Mouse (Mus musculus) hindbrain, embryonic 11.5 days (tissue): ENCODE measurements at regions not wholly inside any gene's neighbourhood (a gene's known extent, or its start where the extent isn't known, plus 50 kb on each side); places are given as distances from the start of the nearest gene placed in this dataset.

Experiments
- ATAC-seq: fragments of 200-750 bp; cut with Nextera tagmentation; 2 replicates; pipeline ENCODE4 v1.8.0; 2017; ENCODE audit warnings: mild to moderate bottlenecking, moderate TSS enrichment, moderate library complexity; ENCODE audit not compliant: low FRiP score
- DNase-seq: peaks from one replicate; pipeline ENCODE4 v3.0.0-alpha.2; 2015; ENCODE audit warnings: low spot score
- H3K27ac ChIP-seq: fragments of 300-500 bp; sonication (generic); 2 replicates; pipeline ENCODE4 v1.5.1; 2014; ENCODE audit warnings: mild to moderate bottlenecking, low read depth, low read length
- H3K27me3 ChIP-seq: fragments of 300-500 bp; sonication (generic); 2 replicates; pipeline ENCODE4 v1.6.1; 2014; ENCODE audit warnings: mild to moderate bottlenecking, low read length, moderate library complexity, mixed read lengths; ENCODE audit not compliant: control insufficient read depth, insufficient read depth
- H3K36me3 ChIP-seq: fragments of 300-500 bp; sonication (generic); 2 replicates; pipeline ENCODE4 v1.6.1; 2014; ENCODE audit warnings: mild to moderate bottlenecking, low read length, moderate library complexity, mixed read lengths; ENCODE audit not compliant: control insufficient read depth, insufficient read depth
- H3K4me1 ChIP-seq: fragments of 300-500 bp; sonication (generic); replicated peaks from 2 replicates; pipeline ENCODE4 v1.6.1; 2014; ENCODE audit warnings: low read length, mixed read lengths; ENCODE audit not compliant: control insufficient read depth, insufficient read depth
- H3K4me2 ChIP-seq: fragments of 300-500 bp; sonication (generic); replicated peaks from 2 replicates; pipeline ENCODE4 v1.6.1; 2014; ENCODE audit warnings: mild to moderate bottlenecking, low read depth, low read length
- H3K4me3 ChIP-seq: fragments of 300-500 bp; sonication (generic); 2 replicates; pipeline ENCODE4 v1.5.1; 2014; ENCODE audit warnings: low read depth, low read length
- H3K9ac ChIP-seq: fragments of 300-500 bp; sonication (generic); 2 replicates; pipeline ENCODE4 v1.6.1; 2014; ENCODE audit warnings: low read depth, low read length
- H3K9me3 ChIP-seq: fragments of 300-500 bp; sonication (generic); 2 replicates; pipeline ENCODE4 v1.6.1; 2016; ENCODE audit warnings: low read length; ENCODE audit not compliant: control insufficient read depth
- WGBS: fragments of 180-500 bp; shearing (Covaris S2); extraction: QIAGEN DNeasy Blood & Tissue Kit; methylation state at CpG from one replicate; pipeline ENCODE4 v1.1.7; 2014; 5-methylcytosine and 5-hydroxymethylcytosine counted together

- ATAC-seq, result peak; percentile 22; the same call in 1 of the 2 replicates
- Histone ChIP-seq H3K4me2 (no peak overlapping the region), H3K4me3 (no peak overlapping the region), H3K27me3 (no peaks in the 10 kb centered on the region), H3K36me3 (no peaks in the 10 kb centered on the region), H3K4me1 (peaks cover 4% of the 10 kb centered on the region; the same call in 1 of the 2 replicates), H3K9ac (no peak overlapping the region), H3K9me3 (no peaks in the 10 kb centered on the region), H3K27ac (no peak overlapping the region)
- no peak for DNase-seq
- WGBS, result 61% methylated on average over 9 of the region's 9 CpGs
Observed at GRCm38 (mm10) chr1:120883632-120884031, 281.4 kb downstream of the En1 start.

GRCm38 (mm10) chr1:120910801-120911200 lies 308.6 kb downstream of the En1 start:
- Histone ChIP-seq H3K27ac (no peak overlapping the region), H3K4me1 (no peaks in the 10 kb centered on the region), H3K4me2 (no peak overlapping the region), H3K36me3 (no peaks in the 10 kb centered on the region), H3K9ac (no peak overlapping the region), H3K4me3 (no peak overlapping the region), H3K27me3 (no peaks in the 10 kb centered on the region), H3K9me3 (no peaks in the 10 kb centered on the region)
- ATAC-seq, result peak; percentile 75
- 40% methylated on average over 6 of the region's 6 CpGs for WGBS
- peak; percentile 40 for DNase-seq

GRCm38 (mm10) chr1:120911962-120912670 lies 309.9 kb downstream of the En1 start:
- 31% methylated on average over 8 of the region's 8 CpGs for WGBS

GRCm38 (mm10) chr1:120921540-120921939 lies 319.3 kb downstream of the En1 start:
- H3K27me3 ChIP-seq, result no peaks in the 10 kb centered on the region
- ATAC-seq (no peak), DNase-seq (no peak)
- H3K9me3 ChIP-seq, result no peaks in the 10 kb centered on the region
- WGBS, result 89% methylated on average over 3 of the region's 3 CpGs
- no peaks in the 10 kb centered on the region for H3K4me1 ChIP-seq
- H3K9ac ChIP-seq, result no peak overlapping the region
- H3K27ac ChIP-seq, result no peak overlapping the region
- no peak overlapping the region for H3K4me3 ChIP-seq
- no peaks in the 10 kb centered on the region for H3K36me3 ChIP-seq
- no peak overlapping the region for H3K4me2 ChIP-seq

More at GRCm38 (mm10) chr1:120911962-120912670, 309.9 kb downstream of the En1 start:
- H3K36me3 ChIP-seq, result no peaks in the 10 kb centered on the region
- no peaks in the 10 kb centered on the region for H3K4me1 ChIP-seq
- H3K27me3 ChIP-seq, result no peaks in the 10 kb centered on the region
- no peak overlapping the region for H3K9ac ChIP-seq
- no peak overlapping the region for H3K27ac ChIP-seq
- no peak overlapping the region for H3K4me3 ChIP-seq
- no peaks in the 10 kb centered on the region for H3K9me3 ChIP-seq
- H3K4me2 ChIP-seq, result no peak overlapping the region
- ATAC-seq, result peak; percentile 83
- DNase-seq, result peak; percentile 34

GRCm38 (mm10) chr1:120925271-120925670 lies 323.1 kb downstream of the En1 start:
- ATAC-seq (no peak), DNase-seq (no peak)
- no peaks in the 10 kb centered on the region for H3K9me3 ChIP-seq
- H3K9ac ChIP-seq, result no peak overlapping the region
- H3K27me3 ChIP-seq, result no peaks in the 10 kb centered on the region
- WGBS, result 83% methylated on average over 3 of the region's 3 CpGs
- H3K27ac ChIP-seq, result no peak overlapping the region
- H3K4me3 ChIP-seq, result no peak overlapping the region
- H3K36me3 ChIP-seq, result no peaks in the 10 kb centered on the region
- no peaks in the 10 kb centered on the region for H3K4me1 ChIP-seq
- no peak overlapping the region for H3K4me2 ChIP-seq

GRCm38 (mm10) chr1:120930141-120930540 lies 327.9 kb downstream of the En1 start:
- Histone ChIP-seq H3K27me3 (no peaks in the 10 kb centered on the region), H3K4me2 (no peak overlapping the region), H3K9me3 (no peaks in the 10 kb centered on the region), H3K9ac (no peak overlapping the region), H3K4me1 (no peaks in the 10 kb centered on the region), H3K27ac (no peak overlapping the region), H3K4me3 (no peak overlapping the region), H3K36me3 (no peaks in the 10 kb centered on the region)
- DNase-seq, result no peak
- WGBS, result 82% methylated on average over 7 of the region's 7 CpGs
- no peak for ATAC-seq

GRCm38 (mm10) chr1:120935321-120935720 lies 333.1 kb downstream of the En1 start:
- H3K9me3 ChIP-seq, result no peaks in the 10 kb centered on the region
- no peaks in the 10 kb centered on the region for H3K4me1 ChIP-seq
- no peak overlapping the region for H3K4me3 ChIP-seq
- no peak overlapping the region for H3K27ac ChIP-seq
- WGBS, result 90% methylated on average over 3 of the region's 3 CpGs
- no peak overlapping the region for H3K9ac ChIP-seq
- no peaks in the 10 kb centered on the region for H3K36me3 ChIP-seq
- no peak for DNase-seq
- ATAC-seq, result no peak
- no peaks in the 10 kb centered on the region for H3K27me3 ChIP-seq
- no peak overlapping the region for H3K4me2 ChIP-seq

- WGBS, result 84% methylated on average over 4 of the region's 4 CpGs
Observed at GRCm38 (mm10) chr1:120943711-120944110, 341.5 kb downstream of the En1 start.

GRCm38 (mm10) chr1:120946349-120946748 lies 344.1 kb downstream of the En1 start:
- ATAC-seq (no peak), DNase-seq (no peak)
- Histone ChIP-seq H3K9ac (no peak overlapping the region), H3K4me1 (no peaks in the 10 kb centered on the region), H3K27me3 (no peaks in the 10 kb centered on the region), H3K4me2 (no peak overlapping the region), H3K36me3 (no peaks in the 10 kb centered on the region), H3K9me3 (no peaks in the 10 kb centered on the region), H3K27ac (no peak overlapping the region), H3K4me3 (no peak overlapping the region)
- 88% methylated on average over 4 of the region's 4 CpGs for WGBS

More at GRCm38 (mm10) chr1:120943711-120944110, 341.5 kb downstream of the En1 start:
- DNase-seq (no peak), ATAC-seq (no peak)
- Histone ChIP-seq H3K9ac (no peak overlapping the region), H3K36me3 (no peaks in the 10 kb centered on the region), H3K27me3 (no peaks in the 10 kb centered on the region), H3K9me3 (no peaks in the 10 kb centered on the region), H3K27ac (no peak overlapping the region), H3K4me3 (no peak overlapping the region), H3K4me2 (no peak overlapping the region), H3K4me1 (no peaks in the 10 kb centered on the region)
